Mouse (Mus musculus) cerebellum, adult 9-11 months (tissue): ENCODE data around the gene Kif3a.

ENCODE experiments used
- DNase-seq: peaks from one replicate; pipeline ENCODE4 v3.0.0; 2022

Kif3a gene

DNA sequence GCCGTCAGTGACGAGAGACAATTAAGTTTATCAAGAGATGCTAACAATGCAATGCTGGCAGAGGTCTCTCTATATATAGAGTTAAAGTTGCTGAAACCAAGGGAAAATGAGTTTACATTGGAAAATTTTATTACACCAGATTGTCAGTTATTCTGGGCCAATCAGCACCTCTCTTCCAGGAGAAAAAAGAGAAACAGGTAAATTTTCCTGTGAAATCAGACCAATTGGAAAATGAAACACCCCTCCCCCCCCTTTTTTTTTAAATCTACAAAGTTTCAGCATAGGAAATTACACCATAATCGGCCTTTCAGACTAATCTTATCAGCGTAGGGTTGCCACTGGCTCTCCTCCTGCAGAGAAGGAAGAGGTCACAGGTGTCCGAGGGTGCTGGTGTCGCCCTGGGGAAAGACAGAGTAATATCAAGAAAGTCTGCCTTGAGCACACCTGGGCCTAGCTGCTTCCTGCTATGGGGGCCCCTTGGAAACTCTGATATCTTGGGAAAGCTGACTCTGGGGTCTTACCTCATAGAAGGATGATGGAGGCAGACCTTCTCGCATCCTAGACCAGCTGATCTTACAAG, 51.5 kb downstream of the Kif3a start, which contains the start of gene Il4:
Gene Il4 (minus strand): TSS at position 51 of the 580 bp plus-strand sequence.
- DNase-seq = no peak

DNA sequence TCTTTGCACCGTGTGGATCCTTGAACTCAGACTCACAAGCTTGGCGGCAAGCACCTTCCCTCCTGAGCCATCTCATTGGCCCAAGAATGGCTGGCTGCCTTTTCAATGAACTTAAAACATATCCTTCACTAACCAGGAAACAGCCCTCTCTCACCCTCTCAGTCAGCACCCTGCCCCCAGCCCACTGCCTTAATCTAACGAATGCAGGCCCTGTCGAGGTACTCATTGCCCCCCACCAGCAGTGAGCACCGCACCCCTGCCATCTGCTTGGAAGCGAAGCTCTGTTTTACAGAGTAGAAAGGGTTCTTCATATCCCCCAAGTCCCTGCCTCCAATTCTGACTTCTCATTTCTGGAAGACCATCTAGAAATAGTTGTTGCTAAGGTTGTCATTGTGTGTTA, 52.2 kb downstream of the Kif3a start:
- DNase-seq = no peak

DNA sequence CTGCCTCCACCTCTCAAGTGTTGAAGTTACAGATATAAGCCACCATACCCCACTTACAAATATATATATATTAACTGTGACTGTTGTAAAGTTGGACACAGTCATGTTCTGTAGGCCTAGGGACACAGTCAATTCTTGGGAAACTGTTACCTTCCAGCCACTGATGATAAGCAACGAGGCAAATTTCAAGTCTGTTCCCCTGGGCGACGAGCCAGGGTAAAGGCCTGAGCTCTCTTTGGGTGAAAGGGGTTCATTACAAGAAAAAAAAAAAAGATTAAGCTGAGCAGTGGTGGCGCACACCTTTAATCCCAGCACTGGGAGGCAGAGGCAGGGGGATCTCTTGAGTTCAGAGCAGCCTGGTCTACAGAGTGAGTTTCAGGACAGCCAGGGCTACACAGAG, 52.9 kb downstream of the Kif3a start:
- no peak for DNase-seq

DNA sequence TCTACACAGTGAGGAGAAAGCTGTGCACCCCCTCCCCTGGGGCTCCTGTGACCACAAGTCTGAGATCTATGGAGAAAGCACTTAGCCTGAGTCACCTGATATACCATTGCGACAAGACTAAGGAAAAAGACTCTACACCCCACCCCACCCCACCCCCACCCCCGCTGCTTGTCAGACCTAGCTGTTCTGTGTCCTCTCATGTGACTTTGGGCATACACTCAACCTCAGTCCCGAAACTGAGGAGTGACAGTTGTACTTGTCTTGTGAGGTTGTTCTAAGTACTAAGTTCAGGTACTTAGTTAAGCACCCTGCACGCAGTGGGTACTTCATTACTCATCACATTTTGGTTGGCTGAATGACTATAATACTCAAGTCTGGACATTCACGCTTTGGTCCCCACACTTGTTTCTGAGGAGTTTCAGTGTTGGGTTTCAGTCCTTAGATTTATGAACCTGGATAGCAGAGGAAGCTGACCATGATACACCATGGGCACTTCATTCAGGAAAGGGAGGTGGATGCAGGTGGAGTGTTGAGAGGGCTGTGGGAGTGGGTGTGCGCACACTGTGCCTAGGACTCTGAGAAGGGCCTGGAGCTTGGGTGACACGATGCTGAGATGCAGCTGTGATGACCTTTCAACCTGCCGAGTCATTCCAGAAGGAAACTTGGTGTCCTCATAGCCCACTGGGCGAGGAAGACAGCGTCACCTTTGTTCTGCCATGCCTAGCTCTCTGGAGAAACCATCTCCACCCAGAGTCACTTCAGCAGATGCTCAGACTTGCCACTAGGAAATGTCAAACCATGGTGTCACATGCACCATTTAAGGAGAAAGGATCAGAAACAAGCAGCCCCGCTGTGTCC, 54.6 kb downstream of the Kif3a start:
- no peak for DNase-seq

DNA sequence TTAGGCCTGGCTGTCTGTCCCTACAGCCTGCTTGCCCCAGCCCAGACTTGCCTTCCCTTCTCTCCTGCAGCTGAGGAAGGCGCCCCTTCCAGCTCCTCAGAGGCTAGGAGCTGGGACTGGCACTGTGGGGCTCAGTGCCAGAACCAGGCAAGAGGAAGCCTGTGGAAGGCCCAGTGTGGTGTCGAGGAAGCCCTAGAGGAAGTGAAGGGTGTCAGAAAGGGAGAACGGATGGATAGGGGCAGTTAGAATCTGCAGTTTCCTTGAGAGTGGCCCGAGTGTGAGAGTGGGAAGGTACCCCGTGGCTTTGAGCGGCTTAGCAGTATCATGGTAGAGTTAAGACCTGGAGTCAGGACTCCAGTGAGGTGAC, 55.2 kb downstream of the Kif3a start:
- DNase-seq = no peak

DNA sequence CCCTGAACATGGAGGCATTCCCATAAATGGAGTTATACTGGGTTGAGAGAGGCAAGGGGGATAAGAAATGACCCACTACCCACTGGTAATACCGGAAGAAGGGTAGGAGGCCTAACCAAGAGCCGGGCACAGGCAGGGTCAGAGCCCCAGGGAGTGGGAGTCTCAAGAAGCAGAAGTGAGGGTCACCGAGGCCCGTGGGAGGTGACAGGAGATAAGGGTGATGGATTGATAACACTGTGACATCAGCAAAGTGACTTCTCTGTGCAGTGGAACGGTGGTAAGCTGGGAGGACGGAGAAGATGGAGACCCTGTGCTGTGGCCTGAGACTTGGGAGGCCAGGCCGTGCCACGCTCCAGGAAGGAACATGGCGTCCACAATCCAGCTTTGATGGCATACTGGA, 56.4 kb downstream of the Kif3a start:
- DNase-seq = no peak

DNA sequence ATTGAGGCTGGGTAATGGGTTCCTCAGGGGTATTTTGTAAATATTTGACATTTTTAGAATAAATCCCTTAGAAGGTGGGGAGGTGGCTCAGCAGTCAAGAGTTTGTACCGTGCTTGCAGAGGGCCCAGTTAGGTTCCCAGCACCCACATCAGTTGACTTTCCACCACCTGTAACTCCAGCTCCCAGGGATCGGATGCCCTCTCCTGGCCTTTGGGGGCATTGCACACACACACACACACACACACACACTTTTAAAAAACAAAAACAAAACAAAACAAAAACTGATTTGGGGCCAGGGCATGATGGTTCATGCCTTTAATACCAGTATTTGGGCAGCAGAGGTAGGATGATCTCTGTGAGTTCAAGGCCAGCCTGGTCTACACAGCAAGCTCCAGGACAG, 56.9 kb downstream of the Kif3a start:
- DNase-seq = no peak

DNA sequence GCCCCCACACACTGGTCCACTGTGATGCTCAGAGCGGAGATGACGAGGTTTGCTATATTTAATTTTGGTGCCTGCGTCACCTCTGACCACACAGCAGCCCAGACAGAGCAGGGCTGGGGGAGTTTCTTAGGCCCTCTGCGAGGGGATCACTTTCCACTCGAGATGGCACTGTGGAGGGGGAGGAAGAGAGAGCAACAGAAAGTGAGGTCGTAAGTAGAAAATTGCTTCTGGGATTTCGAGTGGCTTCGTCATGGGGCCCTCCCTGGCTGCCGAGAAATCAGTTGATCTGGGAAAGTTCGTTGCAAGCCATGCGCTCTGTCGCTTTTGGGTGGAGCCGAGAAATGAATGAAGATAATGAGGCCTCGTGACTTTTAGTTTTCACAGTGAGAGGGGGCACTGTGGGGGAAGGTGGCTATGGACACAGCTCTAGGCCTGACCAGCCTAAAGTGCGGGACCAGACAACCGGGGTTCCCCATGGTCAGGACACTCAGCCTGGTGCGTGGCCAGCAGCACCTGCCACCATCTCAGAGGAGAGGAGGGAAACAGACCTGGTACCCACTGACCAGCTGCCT, 59.7 kb downstream of the Kif3a start:
- no peak for DNase-seq

DNA sequence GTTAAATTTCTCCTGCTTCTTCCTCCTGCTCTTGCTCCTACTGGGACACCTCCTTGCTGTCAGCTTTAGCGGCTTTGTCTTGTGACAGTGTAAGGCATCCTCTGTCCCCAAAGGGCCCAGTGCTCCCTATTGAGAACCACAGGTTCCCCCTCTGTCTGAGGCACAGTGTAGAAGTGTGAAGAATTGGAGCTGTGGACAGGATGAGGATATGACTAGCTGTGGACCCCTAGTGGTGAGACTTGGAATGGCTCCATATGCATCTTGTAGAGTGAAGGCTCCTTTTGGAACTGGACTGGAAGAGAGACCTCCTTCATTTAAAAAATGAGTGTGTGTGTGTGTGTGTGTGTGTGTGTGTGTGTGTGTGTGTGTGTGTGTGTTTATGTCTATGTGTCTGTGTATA, 60.7 kb downstream of the Kif3a start:
- DNase-seq = peak; percentile 63

DNA sequence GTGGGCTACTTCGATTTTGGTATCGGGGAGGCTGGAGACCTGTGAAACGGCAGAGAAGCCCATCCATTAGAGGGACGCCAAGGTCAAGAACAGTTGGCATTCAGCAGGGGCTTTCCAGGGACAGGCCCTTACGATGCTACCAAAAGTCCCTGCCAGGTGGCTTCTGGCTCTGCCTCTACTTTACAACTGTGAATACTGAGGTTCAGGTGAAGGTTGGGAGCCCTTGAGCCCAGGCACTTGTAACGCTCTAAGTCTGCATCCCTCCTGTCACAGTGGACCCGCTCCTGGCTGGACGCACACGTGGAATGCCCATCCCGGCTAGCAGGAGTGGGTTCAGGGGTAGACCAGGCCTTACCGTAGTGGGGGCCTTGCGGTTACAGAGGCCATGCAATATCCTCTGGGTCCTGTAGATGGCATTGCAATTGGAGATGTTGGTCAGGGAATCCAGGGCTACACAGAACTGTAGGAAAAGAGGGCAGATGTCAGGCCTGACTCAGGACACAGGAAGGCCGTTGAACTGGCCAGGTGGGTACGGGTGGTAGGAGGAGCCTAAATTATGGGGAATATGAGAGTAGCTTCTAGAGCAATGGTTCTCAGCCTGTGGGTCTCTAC, 65.0 kb downstream of the Kif3a start:
- no peak for DNase-seq

DNA sequence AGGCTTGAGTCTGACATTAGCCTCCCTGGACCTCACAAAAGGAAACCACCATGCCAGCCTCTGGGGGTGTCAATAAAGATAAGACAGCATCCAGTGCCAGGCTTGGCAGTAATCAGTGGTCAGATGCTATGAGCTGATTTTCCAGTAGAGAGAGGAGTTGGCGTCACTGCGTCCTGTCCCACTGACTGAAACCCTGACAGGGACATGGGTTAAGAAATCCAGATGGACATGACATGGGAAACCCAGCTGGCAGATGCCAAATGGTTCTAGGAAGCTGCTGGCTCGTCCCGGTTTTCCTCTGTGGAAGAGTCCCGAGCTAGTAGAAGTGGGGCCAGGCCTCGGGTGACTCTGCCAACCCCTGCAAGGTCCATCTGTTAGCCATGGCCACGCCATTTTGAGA, 66.5 kb downstream of the Kif3a start:
- DNase-seq = no peak

DNA sequence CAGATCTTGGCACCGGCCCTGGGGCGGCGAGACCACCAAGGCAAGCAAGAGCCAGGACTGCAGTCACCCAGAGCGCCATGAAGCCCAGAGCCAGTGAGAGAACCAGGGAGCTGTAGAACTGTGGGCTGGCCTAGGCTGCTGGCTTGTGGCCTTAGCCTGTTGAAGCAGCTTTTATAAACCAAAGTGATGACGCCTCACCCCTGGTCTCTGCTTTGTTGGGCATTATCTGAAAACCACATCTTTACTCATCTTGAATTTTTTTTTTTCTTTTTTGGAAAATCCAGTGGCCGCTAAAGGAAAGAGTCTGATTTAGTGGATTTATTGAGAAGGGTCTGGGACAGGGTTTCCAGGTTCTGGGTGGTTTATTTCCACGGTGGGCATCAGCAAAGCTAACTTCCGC, 67.4 kb downstream of the Kif3a start, which contains the start of gene Il13:
Gene Il13 (minus strand): TSS at position 147 of the 400 bp plus-strand sequence.
- DNase-seq = no peak

DNA sequence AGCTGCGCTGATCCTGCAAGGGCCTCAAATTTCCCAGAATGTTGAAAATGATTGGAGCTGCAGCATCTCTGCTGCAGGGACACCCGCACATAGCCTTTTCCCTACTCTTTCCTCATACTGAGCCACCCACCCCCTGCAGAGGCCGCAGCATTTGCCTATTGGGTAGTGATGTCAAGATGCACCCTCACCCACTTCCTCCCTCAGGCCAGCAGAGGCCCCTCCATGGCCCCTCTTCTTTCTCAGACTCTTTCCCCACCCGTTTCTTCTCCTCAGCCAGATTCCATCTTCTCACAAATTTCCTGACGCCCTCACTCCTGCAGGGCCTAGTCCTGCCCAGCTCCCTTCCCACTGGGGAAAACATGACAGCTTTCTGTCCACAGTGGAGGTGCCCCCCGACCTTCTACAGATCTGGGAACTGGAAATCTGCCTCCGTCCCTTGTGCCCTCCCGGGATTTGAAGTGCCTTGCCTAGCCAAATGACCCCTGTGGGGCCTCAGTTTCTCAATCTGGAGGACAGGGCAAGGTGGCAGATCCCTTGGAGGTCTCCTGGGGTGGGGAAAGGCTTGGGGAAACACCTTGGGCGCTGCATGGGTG, 68.5 kb downstream of the Kif3a start:
- no peak for DNase-seq

DNA sequence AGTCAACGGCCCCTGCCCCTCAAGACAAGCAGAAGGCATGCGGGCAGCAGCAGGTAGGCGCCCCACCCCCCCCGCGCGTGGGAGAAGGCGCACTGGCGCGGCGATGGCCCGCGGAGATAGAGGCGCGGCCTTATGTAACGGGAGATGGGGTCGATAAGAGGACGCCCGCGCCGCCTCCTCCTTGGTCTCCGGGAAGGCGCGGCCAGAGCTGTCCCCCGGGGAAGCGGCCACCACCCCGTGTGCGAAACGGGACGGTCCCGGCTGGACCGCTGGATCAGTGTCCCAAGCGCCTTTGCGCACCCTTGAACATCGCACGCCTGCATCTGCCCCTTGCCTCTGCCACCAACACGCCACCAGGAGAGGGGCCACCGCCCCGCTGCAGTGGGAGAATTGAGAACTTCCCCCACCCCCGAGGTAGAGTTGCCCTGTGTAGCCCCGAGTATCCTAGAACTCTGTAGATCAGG, 69.0 kb downstream of the Kif3a start:
- DNase-seq = peak; percentile 21

DNA sequence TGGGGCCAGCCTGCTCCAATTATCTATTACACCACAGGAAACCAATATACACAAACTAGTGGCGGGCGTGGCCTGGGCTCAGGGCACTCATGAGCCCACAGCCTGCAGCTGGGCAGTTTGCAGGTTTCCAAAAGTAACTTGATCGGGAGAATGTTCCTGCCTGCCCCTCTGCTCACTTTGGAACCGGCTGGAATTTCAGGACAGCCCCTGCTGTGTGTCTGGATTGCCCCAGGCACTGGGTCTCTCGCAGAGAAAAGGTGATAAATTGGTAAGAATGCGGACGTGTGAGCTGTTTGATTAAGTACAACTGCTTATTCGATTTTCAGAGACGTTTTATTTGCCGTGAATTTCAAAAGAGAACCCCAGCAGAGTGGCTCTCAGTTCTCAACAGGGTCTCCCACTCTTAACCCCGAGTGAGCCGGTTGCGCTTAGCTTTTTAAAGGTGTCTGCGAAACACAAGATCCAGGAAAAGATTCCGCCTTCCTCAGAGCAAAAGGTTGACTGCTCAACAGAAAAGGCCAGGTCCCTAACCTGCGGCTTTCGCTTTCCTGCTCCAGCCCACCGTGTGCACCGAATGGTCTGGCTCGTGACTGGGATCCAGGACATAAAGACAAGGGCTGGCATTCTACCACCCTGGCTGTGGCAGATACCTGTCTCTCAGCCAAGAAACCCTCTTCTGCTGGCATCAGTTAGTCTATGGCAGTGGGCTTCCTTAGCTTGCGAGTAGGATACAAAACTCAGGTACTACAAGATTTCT, 70.0 kb downstream of the Kif3a start:
- DNase-seq = no peak

DNA sequence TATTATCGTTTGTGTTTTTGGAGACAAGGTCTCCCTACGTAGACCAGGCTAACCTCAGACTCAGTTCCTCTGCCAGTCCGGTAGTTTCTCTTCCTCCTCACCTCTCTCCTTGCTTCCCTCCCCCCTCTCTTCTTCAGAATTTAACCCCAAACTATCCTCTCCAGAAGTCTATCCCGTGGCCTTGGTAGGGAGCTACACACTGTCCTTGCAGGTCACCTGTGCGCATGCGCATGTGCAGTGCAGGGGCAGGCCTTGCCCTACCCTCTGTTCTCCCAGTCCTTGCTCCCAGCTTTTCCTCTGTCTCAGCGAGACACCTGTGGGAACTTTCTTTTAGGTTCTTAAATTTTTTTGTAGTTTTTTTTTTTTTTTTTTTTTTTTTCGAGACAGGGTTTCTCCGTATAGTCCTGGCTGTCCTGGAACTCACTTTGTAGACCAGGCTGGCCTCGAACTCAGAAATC, 70.7 kb downstream of the Kif3a start:
- DNase-seq = no peak

DNA sequence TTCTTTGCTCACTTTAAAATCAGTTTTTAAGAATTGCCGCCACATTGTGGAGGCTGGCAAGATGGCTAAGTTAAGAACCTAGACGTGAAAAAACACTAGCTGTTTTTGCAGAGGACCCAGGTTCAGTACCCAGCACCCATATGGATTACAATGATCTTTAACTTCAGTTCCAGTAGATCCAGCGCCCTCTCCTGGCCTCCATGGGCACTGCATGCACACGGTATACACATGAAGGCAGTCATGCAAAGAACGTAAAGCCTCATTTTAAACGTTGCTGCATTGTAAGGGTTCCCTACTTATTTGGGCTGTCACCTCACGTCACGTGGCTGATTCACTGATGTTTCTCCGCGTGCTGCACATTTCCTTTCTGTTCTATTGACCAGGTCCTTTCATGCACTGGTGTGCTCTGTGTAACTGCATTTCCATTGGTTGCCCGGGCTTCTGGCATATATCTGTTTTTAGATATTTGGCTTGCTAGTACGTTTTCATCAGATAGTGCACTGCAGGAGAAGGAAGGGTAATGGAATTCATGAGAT, 75.6 kb downstream of the Kif3a start:
- DNase-seq = no peak

DNA sequence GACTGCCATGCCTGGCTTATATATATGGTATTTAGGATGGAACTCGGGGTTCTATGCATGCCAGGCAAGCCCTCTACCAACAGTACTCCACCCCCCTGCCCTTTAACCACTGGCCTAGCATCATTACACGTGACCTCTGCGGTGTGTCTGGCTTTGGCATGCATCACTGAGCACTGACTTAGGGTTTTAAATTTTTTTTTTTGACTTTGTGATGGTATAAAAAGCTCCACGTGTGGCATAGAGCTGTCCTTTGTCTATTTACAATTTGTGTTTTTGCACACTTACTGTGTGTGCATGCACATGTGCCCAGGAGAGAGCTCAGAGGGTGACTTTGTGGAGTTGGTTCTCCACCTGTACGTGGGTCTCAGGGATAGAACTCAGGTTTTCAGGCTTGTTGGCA, 76.8 kb downstream of the Kif3a start:
- no peak for DNase-seq

DNA sequence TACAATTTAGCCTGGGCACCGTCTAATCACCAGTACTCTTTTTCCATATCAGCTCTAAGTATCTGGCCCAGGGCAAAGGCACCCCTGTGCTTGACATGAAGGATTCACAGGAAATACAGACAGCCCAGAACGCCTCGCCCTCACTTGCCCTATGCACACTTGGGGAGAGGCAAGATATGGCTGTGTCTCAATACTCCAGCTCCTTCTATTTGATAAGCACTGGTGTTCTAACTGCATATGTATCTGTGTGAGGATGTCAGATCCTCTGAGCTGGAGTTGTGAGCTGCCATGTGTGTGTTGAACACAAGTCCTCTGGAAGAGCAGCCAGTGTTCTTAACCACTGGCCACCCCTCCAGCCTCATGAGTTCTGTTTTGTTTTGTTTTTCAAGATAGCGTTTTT, 84.3 kb downstream of the Kif3a start:
- DNase-seq = no peak
